Mouse (Mus musculus) right cerebral cortex, adult 2 months (tissue): ENCODE measurements around the gene 2310061I04Rik.

ENCODE experiments used
- DNase-seq, 2 experiments: peaks; one replicate each; pipeline ENCODE4 v3.0.0; 2021 to 2022; ENCODE audit warnings: low spot score in 2 of 2

The 2310061I04Rik gene

DNA sequence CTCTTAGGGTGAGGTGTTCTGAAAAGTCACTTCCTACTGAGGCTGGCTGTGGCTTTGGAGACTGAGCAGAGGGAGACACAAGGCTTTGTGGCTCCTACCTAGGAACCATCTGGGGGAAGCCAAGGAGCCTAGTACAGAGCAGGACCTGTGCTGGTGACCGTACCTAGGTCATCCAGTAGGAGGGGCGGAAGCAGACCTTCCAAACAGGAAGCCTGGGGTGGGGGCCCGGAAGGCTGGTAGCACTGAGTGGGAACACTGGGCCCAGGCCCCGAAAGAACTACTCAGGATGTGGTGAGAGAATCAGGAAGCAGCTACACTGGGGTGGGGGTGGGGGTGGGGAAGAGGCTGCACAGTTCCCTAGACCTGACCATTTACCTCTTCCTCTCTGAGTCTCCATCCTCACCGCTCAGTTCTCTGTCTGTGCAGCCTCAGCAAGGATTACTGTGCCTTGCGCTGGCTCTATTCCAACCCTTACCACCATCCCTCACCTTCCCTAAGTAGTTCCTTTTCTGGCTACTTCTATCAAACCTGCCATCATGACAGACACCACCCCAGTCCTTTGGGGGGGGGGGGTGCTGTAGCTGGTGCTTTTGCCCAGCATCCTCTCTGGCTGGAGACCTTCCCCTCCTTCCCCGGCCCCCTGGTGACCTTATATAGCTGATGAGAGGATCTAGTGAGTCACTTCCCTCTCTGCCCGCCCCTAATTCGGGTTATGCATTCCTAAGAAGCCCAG is 26.9 kb downstream of the 2310061I04Rik start:
- DNase-seq = no peak

DNA sequence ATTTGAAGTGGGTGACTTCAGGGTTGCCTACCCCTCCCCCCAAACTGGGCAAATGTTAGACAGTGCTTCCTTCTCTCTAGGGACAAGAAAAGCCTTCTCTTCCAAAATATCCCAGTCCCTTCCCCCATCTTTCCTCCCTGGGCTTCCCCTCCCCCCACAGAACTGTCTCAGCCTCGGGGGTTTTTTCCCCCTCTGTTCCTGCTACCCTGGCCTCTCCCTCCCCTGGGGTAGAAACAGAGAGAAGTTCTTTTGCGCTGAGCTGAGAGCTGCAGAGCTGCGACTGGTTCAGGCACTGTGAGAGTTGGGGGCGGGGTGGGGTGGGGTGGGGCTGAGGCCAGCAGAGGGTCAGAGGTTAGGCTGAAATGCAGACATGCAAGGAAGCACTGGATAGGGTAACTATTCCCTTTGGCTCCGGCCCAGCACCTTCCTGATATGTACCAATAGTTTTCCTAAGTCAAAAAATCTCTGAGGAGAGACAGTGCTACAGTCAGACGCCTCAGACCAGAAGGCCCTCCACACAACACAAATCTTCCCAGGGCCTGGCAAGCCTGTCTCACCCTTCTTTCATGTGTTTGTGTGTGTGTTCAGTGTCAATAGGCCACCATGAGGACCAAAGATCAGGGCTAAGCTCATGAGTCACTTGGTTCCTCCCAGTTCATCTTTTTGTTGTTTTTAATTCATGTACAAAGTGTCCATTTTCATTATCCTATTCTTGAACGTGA is 27.7 kb downstream of the 2310061I04Rik start:
- DNase-seq = no peak

DNA sequence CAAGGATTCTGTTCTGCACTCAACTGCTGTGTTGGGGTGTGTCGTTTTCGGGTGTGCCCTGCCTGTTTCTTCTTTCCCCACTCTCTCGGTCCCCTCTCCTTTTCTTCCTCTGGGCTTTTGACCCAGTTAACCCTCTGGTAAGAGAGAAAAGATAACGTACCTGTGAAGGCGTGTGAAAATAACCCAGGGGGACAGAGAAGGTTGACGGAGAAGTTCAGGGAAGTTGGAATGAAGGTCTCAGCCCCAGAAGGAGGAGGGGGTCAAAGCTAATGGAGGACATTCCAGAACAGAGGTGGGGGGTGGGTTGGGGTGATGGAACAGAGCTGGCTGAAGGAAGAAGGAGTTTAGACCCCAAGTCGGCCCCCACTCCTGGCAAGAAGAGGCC is 28.3 kb downstream of the 2310061I04Rik start:
- DNase-seq = no peak

DNA sequence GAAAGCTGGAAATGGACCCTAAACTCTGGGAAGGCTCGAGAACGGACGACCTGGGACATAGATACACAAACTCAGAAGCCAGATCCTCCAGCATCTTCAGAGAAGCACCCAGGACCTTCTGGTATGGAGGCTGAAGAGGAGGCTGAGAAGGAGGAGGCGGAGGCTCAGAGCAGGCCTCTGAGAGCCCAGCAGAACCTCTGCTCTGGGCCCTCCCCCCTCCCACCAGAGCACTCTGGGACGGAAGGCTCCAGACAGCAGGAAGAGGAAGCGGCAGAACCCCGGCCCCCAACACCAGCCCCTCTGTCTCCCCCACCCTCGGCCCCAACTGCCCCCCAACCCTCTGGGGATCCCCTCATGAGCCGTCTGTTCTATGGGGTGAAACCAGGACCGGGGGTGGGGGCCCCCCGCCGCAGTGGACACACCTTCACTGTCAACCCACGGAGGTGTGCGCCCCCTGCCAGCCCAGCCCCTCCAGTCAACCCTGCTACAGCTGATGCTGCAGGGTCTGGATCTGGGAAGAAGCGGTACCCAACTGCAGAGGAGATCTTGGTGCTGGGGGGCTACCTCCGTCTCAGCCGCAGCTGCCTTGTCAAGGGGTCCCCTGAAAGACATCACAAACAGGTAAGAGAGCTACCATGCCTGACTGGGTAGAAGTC is 28.9 kb downstream of the 2310061I04Rik start:
- DNase-seq = no peak

- no peak for DNase-seq
These were observed 30.0 kb downstream of the 2310061I04Rik start for GRCm38 (mm10) chr17:35866911-35867890.

DNA sequence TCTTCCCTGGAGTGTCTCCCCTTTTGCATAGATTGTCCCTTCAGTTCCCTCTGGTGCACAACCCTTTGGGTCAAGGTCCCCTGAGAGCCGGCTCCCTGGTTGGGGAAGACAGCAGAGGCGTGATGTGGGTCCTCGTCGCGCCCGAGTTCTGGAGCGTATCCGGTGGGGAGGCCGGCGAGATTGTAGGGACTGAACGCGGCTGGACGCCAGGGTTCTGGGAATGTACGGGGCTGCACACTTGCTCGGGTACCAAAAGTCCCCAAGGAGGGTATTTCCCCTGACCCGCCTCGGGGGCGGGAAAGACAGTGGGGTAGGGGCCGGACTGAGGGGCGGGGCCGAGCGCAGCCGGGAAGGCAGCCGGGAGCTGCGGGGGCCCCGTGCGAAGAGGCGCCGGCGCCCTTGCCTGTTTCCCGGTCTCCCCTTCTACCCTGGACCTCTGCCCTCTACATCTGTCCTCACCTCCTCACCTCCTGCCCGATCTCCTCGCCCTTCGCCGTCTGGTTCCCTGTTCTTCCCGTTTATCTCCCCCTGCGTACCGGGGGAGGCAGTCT is 30.9 kb downstream of the 2310061I04Rik start:
- DNase-seq = peak in 1 of 2 experiments; percentile 31

DNA sequence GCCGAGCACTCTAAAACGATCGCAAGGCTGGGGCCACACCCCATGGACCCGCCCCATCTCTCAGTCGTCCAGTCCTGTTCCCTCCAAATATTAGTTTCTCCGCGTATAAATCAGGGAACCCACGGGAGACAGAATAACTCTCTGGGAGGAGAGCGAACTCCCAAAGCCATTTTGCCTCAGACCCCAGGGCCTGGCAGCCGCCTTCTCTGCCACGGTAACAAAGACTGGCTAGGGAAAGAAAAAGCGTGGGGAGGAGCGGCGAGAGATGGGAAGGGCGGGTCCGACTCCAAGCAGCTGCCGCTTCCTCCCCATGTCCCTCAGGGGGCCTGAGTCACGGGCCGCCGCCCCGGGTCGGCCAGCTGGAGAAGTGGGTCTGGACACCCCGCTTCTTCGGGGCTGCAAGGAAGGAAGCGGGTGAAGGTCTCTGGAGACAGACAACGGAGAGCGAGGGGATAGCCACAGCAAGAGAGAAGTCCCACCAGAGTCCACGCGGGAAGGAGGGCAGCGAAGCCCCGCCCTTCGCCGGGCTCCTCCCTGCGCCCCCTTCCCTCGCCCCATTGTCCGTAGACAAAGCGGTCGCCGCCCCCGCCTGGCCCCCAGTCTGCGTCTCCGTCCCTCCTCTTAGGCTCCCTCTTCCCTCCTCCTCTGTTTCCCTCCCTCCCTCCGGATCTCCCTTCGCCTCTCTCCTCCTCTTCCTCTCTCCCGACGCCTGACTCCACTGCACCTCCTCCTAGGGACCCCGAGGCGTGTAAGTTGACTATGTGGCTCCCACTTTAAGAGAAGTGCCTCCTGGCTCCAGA is 31.6 kb downstream of the 2310061I04Rik start, which contains the start of gene Ppp1r18:
Gene Ppp1r18 (plus strand): TSS at position 113 of the 800 bp plus-strand sequence.
- DNase-seq = peak in 1 of 2 experiments; percentile 18

- no peak for DNase-seq
These were observed 32.3 kb downstream of the 2310061I04Rik start for GRCm38 (mm10) chr17:35864832-35865353.

DNA sequence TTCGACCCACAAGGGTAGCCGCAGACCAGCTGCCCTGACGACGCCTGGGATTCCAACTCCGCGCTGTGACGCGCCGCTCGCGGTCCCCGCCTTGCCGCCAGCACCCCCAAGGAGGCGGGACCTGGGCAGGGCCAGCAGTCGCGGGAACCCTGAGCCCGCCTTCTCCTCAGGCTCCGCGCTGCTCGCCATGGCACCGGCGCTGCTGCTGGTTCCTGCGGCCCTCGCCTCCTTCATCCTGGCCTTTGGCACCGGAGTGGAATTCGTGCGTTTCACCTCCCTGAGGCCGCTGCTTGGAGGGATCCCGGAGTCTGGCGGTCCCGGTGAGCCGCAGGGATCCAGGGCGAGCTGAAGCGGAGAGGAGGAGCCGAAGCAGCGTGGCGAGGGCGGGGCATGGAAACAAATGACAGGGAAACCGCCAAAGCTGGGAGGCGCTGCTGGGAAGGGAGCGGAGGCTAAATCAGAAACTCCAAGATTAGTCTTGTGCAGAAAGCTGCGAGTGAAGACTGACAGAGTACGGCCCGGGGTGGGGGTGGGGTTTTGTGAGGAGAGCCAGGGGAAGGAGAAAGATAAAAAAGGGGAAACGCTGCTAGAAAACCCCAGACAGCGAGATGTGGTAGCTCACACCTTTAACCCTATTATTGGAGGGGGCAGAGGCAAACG is 35.9 kb downstream of the 2310061I04Rik start, which contains the start of gene Nrm:
Gene Nrm (plus strand): TSS at position 121 of the 660 bp plus-strand sequence.
- peak; percentile 87 to 92 for DNase-seq

GRCm38 (mm10) chr17:35860831-35861197 is 36.4 kb downstream of the 2310061I04Rik start:
- DNase-seq = no peak

DNA sequence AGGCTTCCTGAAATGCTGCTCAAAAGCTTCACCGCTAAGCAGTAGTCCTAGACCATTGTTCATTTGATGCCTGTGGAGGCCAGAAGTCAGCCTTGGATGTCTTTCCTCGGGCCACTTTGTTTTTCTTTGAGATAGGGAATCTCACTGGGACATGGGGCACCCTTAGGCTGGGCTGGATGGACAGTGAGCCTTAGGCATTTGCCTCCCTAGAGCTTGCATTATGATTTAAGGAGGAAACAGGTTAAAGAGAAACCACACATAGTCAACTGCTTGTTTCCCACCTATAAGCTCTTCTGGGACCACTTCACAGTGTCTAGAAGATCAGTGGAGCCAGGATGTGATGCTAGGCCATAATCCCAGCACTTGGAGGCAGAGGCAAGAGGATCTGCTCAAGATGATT is 37.4 kb downstream of the 2310061I04Rik start:
- no peak for DNase-seq

- DNase-seq = no peak
These were observed 37.9 kb downstream of the 2310061I04Rik start for GRCm38 (mm10) chr17:35859371-35859770.

DNA sequence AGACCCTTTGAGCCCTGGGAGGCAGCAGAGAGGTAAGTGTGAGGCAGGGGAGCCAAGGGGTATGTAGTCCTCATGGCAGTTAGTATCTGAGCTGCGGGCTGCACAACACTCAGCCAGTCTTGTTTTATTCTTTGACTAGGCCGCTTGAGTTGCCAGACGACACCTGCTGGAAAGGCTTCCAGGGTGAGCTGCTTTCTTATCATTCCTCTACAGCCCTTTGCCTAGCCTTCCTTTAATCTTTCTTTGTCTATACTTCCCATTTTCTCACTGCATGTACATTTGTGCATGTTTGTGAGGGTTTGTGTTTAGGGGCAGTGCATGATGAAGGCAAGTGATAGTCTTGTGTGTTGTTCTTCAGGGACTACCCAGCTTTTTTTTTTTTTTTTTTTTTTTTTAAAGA is 46.3 kb downstream of the 2310061I04Rik start:
- DNase-seq = no peak

DNA sequence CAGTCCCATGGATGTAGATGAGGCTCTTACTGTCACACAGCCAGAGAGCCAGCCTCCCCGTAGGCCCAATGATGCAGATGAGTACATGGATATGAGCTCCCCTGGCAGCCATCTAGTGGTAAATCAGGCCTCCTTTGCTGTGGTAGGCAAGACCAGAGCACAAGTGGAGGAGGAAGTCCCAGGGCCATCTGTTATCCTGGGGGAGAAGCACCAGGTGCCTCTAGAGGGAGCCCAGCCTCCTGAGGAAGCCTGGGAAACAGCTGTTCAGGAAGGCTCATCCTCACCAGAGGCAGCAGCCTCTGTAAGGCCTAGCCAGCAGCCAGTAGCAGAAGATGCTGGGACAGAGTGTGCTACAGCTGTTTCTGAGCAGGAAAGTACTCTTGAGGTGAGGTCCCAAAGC is 49.1 kb downstream of the 2310061I04Rik start:
- no peak for DNase-seq

DNA sequence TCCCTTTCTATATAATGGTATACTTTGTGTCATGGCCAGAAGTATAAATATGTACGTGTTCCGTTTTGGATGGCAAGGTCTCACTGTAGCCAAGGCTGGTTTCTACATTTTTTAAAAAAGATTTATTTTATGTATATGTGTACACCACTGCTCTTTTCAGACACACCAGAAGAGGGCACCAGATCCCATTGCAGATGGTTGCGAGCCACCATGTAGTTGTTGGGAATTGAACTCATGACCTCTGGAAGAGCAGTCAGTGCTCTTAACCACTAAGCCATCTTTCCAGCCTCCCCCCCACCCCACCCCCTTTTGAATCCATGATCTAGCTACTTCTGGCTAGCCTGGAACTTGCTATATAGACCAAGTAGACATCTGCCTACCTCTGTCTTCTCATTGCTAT is 53.7 kb downstream of the 2310061I04Rik start:
- no peak for DNase-seq
